Mouse (Mus musculus) liver, postnatal 0 days (tissue): ENCODE data around the gene Cmbl.

Experiments used
- CTCF ChIP-seq: sonication (generic); IDR thresholded peaks from 2 replicates; pipeline ENCODE4 v1.5.1; 2016; ENCODE audit warnings: antibody characterized with exemption, low read depth
- EP300 ChIP-seq: IDR thresholded peaks from 2 replicates; pipeline ENCODE4 v1.6.1; 2016; ENCODE audit warnings: antibody characterized with exemption, low read depth, mild to moderate bottlenecking

GRCm38 (mm10) chr15:31613826-31614453 lies 48.8 kb downstream of the Cmbl start:
- TF ChIP-seq EP300 (no peak), CTCF (no peak)
